Mouse (Mus musculus) CH12.LX (cell line): ENCODE data around the gene Ankrd31. TPM values are rescaled to one million over a fixed set of nuclear protein-coding genes. Genes with fewer than 3 reads are reported as not detected.

Experiments used
- DNase-seq: peaks from one replicate; pipeline ENCODE4 v3.0.0-alpha.2; 2013; ENCODE audit errors: extremely low read depth
- H3K27ac ChIP-seq: 2 replicates; pipeline ENCODE4 v1.5.1; 2012; ENCODE audit warnings: low read depth, mild to moderate bottlenecking, control low read depth, moderate library complexity; ENCODE audit not compliant: insufficient read depth
- H3K27me3 ChIP-seq: replicated peaks from 2 replicates; pipeline ENCODE3; 2012; ENCODE audit warnings: inconsistent platforms
- H3K36me3 ChIP-seq, 2 experiments: replicated peaks in 1 of 2; 2 replicates each; pipeline versions ENCODE3 to v1.6.1; 2012; ENCODE audit warnings: inconsistent platforms in 1 of 2, low read length in 1 of 2, mild to moderate bottlenecking in 1 of 2, mixed read lengths in 1 of 2, moderate library complexity in 1 of 2; ENCODE audit not compliant: control insufficient read depth in 1 of 2, insufficient read depth in 1 of 2
- H3K4me1 ChIP-seq, 2 experiments: 2 replicates each; pipeline ENCODE4 v1.6.1; 2012; ENCODE audit warnings: inconsistent platforms in 1 of 2, moderate library complexity in 1 of 2; ENCODE audit not compliant: insufficient read depth in 2 of 2, control insufficient read depth in 1 of 2
- H3K4me2 ChIP-seq: 2 replicates; pipeline ENCODE4 v1.6.1; 2012; ENCODE audit warnings: low read depth, mild to moderate bottlenecking, control low read depth; ENCODE audit not compliant: poor library complexity, insufficient read depth, severe bottlenecking
- H3K4me3 ChIP-seq, 3 experiments: fragments of 150-350 bp in 1 of 3; sonication (generic) in 1 of 3; replicated peaks in 1 of 3; 2 replicates each; pipeline versions ENCODE3 to v1.5.1; 2011 to 2012; ENCODE audit warnings: low read depth in 2 of 3, low read length in 2 of 3, mild to moderate bottlenecking in 2 of 3, moderate library complexity in 2 of 3, control low read depth in 1 of 3, improper control_type of control experiment in 1 of 3, inconsistent platforms in 1 of 3, mixed read lengths in 1 of 3; ENCODE audit not compliant: poor library complexity in 1 of 3
- H3K79me2 ChIP-seq: replicated peaks from 2 replicates; pipeline ENCODE4 v1.6.1; 2012; ENCODE audit warnings: mild to moderate bottlenecking, moderate library complexity; ENCODE audit not compliant: control insufficient read depth, poor library complexity, insufficient read depth, severe bottlenecking; ENCODE audit errors: extremely low read depth
- H3K9ac ChIP-seq: 2 replicates; pipeline ENCODE4 v1.6.1; 2012; ENCODE audit warnings: low read depth, mild to moderate bottlenecking, control low read depth, moderate library complexity; ENCODE audit not compliant: insufficient read depth
- H3K9me3 ChIP-seq: replicated peaks from 2 replicates; pipeline ENCODE3; 2012; ENCODE audit warnings: low read length, inconsistent platforms, mixed read lengths
- BHLHE40 ChIP-seq: IDR thresholded peaks from 2 replicates; pipeline ENCODE4 v1.6.1; 2011; ENCODE audit warnings: mild to moderate bottlenecking, low read depth, low read length, improper control_type of control experiment
- CHD2 ChIP-seq: IDR thresholded peaks from 2 replicates; pipeline ENCODE4 v1.6.1; 2011; ENCODE audit warnings: low read length, improper control_type of control experiment
- CTCF ChIP-seq, 2 experiments: IDR thresholded peaks in 1 of 2; conservative IDR thresholded peaks in 1 of 2; 2 replicates each; pipeline ENCODE4 v1.5.1; 2011 to 2012; ENCODE audit warnings: low read depth in 2 of 2, low read length in 2 of 2, improper control_type of control experiment in 1 of 2, inconsistent platforms in 1 of 2, mild to moderate bottlenecking in 1 of 2, moderate library complexity in 1 of 2
- ETS1 ChIP-seq: conservative IDR thresholded peaks from 2 replicates; pipeline ENCODE4 v1.6.1; 2012; ENCODE audit warnings: low read depth, mild to moderate bottlenecking, inconsistent platforms, low read length, improper control_type of control experiment, moderate library complexity
- GABPA ChIP-seq: IDR thresholded peaks from 2 replicates; pipeline ENCODE4 v1.6.1; 2012; ENCODE audit warnings: low read depth, low read length, improper control_type of control experiment, inconsistent platforms; ENCODE audit not compliant: insufficient replicate concordance
- IRF4 ChIP-seq: IDR thresholded peaks from 2 replicates; pipeline ENCODE4 v1.6.1; 2014; ENCODE audit warnings: low read depth, mild to moderate bottlenecking, inconsistent platforms, low read length, improper control_type of control experiment
- JUN ChIP-seq: IDR thresholded peaks from 2 replicates; pipeline ENCODE4 v1.6.1; 2011; ENCODE audit warnings: low read depth, mild to moderate bottlenecking, low read length, improper control_type of control experiment, moderate library complexity; ENCODE audit not compliant: insufficient read depth
- KAT2A ChIP-seq: IDR thresholded peaks from 2 replicates; pipeline ENCODE4 v1.6.1; 2012; ENCODE audit warnings: low read length, improper control_type of control experiment, inconsistent platforms; ENCODE audit not compliant: insufficient replicate concordance
- MAX ChIP-seq: IDR thresholded peaks from 2 replicates; pipeline ENCODE4 v1.6.1; 2011; ENCODE audit warnings: low read length, improper control_type of control experiment
- MEF2A ChIP-seq: IDR thresholded peaks from 2 replicates; pipeline ENCODE4 v1.6.1; 2014; ENCODE audit warnings: low read depth, mild to moderate bottlenecking, inconsistent platforms, low read length, improper control_type of control experiment, borderline replicate concordance
- NRF1 ChIP-seq: IDR thresholded peaks from 2 replicates; pipeline ENCODE4 v1.6.1; 2014; ENCODE audit warnings: low read depth, mild to moderate bottlenecking, inconsistent platforms, low read length, improper control_type of control experiment, moderate library complexity
- PAX5 ChIP-seq: IDR thresholded peaks from 2 replicates; pipeline ENCODE4 v1.6.1; 2012; ENCODE audit warnings: low read length, inconsistent platforms, mixed read lengths
- POLR2A ChIP-seq: IDR thresholded peaks from 2 replicates; pipeline ENCODE4 v1.6.1; 2011; ENCODE audit warnings: low read depth, mild to moderate bottlenecking, improper control_type of control experiment, low read length
- POLR2AphosphoS2 ChIP-seq: IDR thresholded peaks from 2 replicates; pipeline ENCODE4 v1.6.1; 2011; ENCODE audit warnings: low read depth, low read length, improper control_type of control experiment
- RAD21 ChIP-seq: IDR thresholded peaks from 2 replicates; pipeline ENCODE4 v1.6.1; 2011; ENCODE audit warnings: low read depth, mild to moderate bottlenecking, low read length, improper control_type of control experiment, moderate library complexity
- RCOR1 ChIP-seq: conservative IDR thresholded peaks from 2 replicates; pipeline ENCODE4 v1.6.1; 2012; ENCODE audit warnings: low read depth, mild to moderate bottlenecking, inconsistent platforms, low read length, improper control_type of control experiment
- SIN3A ChIP-seq: IDR thresholded peaks from 2 replicates; pipeline ENCODE4 v1.6.1; 2012; ENCODE audit warnings: low read length, improper control_type of control experiment, inconsistent platforms
- TBP ChIP-seq: conservative IDR thresholded peaks from 2 replicates; pipeline ENCODE4 v1.6.1; 2011; ENCODE audit warnings: low read depth, low read length, improper control_type of control experiment
- UBTF ChIP-seq: IDR thresholded peaks from 2 replicates; pipeline ENCODE4 v1.6.1; 2012; ENCODE audit warnings: low read depth, mild to moderate bottlenecking, inconsistent platforms, low read length, improper control_type of control experiment, moderate library complexity
- USF1 ChIP-seq: IDR thresholded peaks from 2 replicates; pipeline ENCODE4 v1.6.1; 2014; ENCODE audit warnings: low read depth, mild to moderate bottlenecking, inconsistent platforms, low read length, improper control_type of control experiment
- ZC3H11A ChIP-seq: IDR thresholded peaks from 2 replicates; pipeline ENCODE4 v1.6.1; 2012; ENCODE audit warnings: low read depth, mild to moderate bottlenecking, inconsistent platforms, low read length, improper control_type of control experiment
- dilution Hi-C: fragments of 300-500 bp; cut with MboI; formaldehyde crosslinking; loops from 2 replicates; pipeline ENCODE4 v1.14.3; 2020; ENCODE audit warnings: low sequenced_read_pairs; ENCODE audit not compliant: extremely low pct_unique_long_range_greater_than_20kb, extremely low pct_ligation_motif_present
- in situ Hi-C: fragments of 300-500 bp; cut with MboI; formaldehyde crosslinking; loops from 3 replicates; pipeline ENCODE4 v1.14.3; 2019; ENCODE audit warnings: low sequenced_read_pairs, low pct_ligation_motif_present, low pct_unique_long_range_greater_than_20kb, mixed read lengths
- polyA plus RNA-seq: library from polyadenylated mRNA; unstranded; fragments of >175 nt; gene quantifications from 2 replicates; pipeline ENCODE4 v1.2.1, GENCODE M21; 2012; ENCODE audit warnings: low read depth; ENCODE audit not compliant: insufficient read length
- total RNA-seq, 2 experiments: library from RNA; depleted of rRNA; stranded (reverse); fragments of 300-350 nt in 1 of 2; fragments of >200 nt in 1 of 2; gene quantifications; 2 replicates each; pipeline ENCODE4 v1.2.3; 2012 to 2014

The Ankrd31 gene
- total and polyA plus RNA-seq, 3 experiments, result not detected

- no peaks in the 10 kb centered on the region for H3K27me3 ChIP-seq
- H3K27ac ChIP-seq, result no peak overlapping the region
- H3K4me1 ChIP-seq, result no peaks in the 10 kb centered on the region
- no peak overlapping the region for H3K4me3 ChIP-seq
- TF ChIP-seq IRF4 (no peak), USF1 (no peak), RCOR1 (no peak), GABPA (no peak), CHD2 (no peak), UBTF (no peak), KAT2A (no peak), NRF1 (no peak), CTCF (conservative IDR thresholded peaks at IDR 0.05 in 1 of 2, IDR thresholded peaks at IDR 0.05 in 1 of 2; ENCODE audit: low read depth in 2 of 2, low read length in 2 of 2) (no peak), SIN3A (no peak), POLR2A (no peak), PAX5 (no peak), JUN (no peak), ETS1 (no peak), MAX (no peak), TBP (no peak), MEF2A (no peak), BHLHE40 (no peak), POLR2AphosphoS2 (no peak)
- DNase-seq, result no peak
- dilution Hi-C loops (no loop called here), in situ Hi-C loops (no loop called here)
- H3K36me3 ChIP-seq, result no peaks in the 10 kb centered on the region
- H3K4me2 ChIP-seq, result no peak overlapping the region
- H3K9ac ChIP-seq, result no peak overlapping the region
- H3K79me2 ChIP-seq, result no peaks in the 10 kb centered on the region
- H3K9me3 ChIP-seq, result no peaks in the 10 kb centered on the region
These were observed 104.1 kb downstream of the Ankrd31 start for GRCm38 (mm10) chr13:96852133-96852532.

GRCm38 (mm10) chr13:96853256-96853655 is 105.2 kb downstream of the Ankrd31 start:
- dilution Hi-C loops, result no loop called here
- no peak overlapping the region for H3K27ac ChIP-seq
- in situ Hi-C loops, result no loop called here
- peak; percentile 2 for DNase-seq
- no peaks in the 10 kb centered on the region for H3K9me3 ChIP-seq
- TF ChIP-seq RAD21, result peak; percentile 18
- TF ChIP-seq ZC3H11A, result no peak
- TF ChIP-seq CTCF (conservative IDR thresholded peaks at IDR 0.05 in 1 of 2, IDR thresholded peaks at IDR 0.05 in 1 of 2; ENCODE audit: low read depth in 2 of 2, low read length in 2 of 2), result peak; percentile 42 to 44; a peak in 3 of 4 replicates
- no peak overlapping the region for H3K4me2 ChIP-seq
- no peaks in the 10 kb centered on the region for H3K79me2 ChIP-seq
- H3K4me1 ChIP-seq, result no peaks in the 10 kb centered on the region
- H3K9ac ChIP-seq, result no peak overlapping the region
- H3K36me3 ChIP-seq, result no peaks in the 10 kb centered on the region
- no peaks in the 10 kb centered on the region for H3K27me3 ChIP-seq
- no peak overlapping the region for H3K4me3 ChIP-seq
